Mouse (Mus musculus) 3134 (cell line): ENCODE data around the gene Snx8.

ENCODE experiments used
- DNase-seq: peaks from one replicate; pipeline ENCODE4 v3.0.0-alpha.2; 2011; ENCODE audit warnings: low spot score; ENCODE audit not compliant: insufficient read length; ENCODE audit errors: extremely low read depth

Gene Snx8

DNA sequence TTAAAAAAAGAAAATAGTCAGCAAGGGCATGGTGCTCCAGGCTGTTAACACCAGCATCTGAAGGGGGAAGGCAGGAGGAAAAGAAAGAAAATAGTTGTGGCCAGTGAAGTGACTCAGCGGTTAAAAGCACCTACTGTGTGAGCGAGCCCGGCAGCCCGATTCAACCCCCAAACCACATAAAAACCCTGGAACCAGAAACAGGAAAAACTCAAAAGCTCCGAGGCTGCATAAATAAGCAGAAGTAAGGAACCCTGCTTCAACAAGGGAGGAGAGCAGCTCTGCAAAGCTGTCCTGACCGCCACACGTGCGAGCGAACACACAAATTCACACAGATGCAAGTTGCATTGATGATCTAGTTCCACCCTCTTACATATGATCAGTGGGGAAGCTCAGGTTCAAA lies 39.2 kb downstream of the Snx8 start:
- no peak for DNase-seq

DNA sequence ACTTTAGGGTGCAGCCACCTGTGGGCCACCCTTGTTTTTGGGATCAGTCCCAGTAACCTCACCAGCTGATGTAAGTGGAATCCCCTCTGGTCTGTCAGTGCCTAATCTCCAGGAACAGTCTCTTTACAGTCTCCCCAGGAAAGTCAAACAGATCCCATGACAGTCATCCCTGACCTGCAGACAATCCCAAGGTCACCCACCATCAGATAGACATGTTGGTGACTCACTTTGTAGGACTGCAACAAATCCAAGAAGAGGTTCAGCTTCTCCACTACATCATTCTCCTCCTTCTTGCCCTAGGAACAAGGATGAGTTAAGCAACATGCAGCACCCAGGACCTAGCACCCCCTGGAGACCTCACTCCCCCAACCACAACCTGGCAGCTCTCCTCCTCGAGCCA lies 43.0 kb downstream of the Snx8 start:
- no peak for DNase-seq

DNA sequence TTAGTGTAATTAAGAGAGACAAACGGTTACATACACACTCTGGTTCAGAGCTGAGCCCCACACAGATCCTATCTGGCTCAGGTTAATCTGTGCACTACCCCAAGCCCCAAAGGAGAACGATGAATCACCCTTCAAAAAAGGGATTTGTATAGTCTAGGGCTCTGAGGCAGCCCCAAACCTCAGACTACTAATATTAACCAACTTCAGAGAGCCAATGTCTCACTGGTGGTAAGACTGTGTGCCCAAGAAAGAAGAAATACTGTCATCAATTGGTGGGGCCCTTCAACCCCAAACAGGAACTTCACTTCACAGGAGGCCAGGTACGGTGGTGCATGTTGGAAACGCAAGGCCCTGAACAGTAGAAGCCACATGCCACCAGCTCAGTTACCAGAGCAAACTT lies 43.8 kb downstream of the Snx8 start:
- DNase-seq = no peak

DNA sequence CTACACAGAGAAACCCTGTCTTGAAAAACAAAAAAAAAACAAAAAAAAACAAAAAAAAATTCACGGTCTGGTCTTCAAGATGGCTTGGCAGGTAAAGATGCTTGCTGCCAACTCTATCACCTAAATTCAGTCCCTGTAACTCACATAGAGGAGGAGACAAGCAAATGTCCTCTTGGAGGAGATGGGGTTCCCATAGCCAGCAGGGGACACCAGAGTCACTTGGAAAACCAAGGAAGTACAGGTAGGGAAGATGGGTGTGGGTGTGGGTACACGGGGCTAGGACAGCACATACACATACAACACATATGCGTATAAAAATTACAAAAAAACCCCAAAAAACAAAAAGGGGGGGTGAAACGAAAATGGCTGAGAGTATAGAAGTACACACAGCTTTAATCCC lies 46.2 kb downstream of the Snx8 start:
- DNase-seq = no peak

DNA sequence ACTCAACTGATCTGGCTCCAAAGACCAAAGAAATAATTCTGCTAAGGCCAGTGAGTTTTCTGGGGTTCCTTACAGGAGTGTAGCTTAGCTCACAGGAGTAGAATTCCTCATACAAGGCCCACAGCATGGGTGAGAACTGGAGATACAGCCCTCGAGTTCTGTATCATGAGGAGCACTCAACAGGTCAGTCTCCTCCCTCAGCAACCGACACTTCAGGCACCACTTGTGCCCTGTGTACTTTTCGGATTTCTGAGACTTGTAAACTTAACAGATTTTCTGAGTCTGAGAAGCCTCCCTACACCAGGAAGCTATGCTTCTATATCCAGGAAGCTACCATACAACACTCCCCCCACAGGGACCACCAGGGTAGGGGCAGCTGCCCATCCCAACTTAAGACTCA lies 49.2 kb downstream of the Snx8 start:
- no peak for DNase-seq

DNA sequence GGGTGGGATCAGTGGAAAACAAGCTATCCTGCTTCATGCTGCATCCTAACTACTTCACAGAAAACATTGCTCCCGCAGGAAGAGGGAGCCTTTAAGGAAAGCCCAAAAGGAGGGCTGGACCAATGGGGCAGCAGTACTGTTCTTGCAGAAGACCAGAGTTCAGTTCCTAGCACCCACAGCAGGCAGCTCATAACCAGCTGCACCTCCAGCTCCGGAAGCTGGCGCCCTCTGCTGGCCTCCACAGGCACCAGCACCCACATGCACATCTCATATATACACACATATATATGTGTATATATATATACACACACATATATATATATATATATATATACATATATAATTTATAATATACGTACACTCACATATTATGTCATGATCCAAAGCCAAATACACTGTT lies 50.3 kb downstream of the Snx8 start:
- DNase-seq = no peak

DNA sequence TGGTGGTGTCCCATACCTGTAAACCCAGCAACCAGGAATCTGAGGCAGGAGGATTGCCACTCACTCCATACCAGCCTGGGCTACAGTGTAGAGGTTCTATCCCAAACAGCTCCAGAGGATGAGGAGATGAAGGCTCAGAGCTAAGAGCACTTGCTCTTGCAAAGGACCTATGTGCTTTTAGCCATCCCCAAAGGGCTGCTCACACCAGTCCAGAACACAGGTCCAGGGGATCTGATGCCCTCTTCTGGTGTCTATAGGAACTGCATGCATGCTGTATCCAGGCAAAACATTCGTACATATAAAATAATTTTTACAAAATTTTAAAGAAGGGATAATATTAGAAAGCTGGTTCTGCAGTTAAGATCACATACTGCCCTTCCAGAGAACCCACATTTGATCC lies 52.4 kb downstream of the Snx8 start:
- DNase-seq = no peak

DNA sequence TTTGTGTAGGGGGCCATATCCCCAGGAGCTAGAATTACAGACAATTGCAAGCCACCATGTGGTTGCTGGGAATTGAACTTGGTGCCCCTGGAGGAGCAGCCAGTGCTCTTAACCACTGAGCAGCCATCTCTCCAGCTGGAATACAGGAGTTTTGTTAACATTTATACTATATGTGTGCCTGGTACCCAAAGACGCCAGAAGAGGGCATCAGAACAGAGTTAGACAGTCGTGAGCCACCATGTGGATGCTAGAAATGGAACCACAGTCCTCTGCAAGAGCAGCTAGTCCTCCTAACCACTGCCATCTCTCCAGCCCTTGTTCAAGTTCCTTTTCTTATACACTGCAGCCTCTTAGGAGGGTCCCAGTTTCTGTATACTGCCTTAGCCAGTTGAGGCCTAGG lies 55.4 kb downstream of the Snx8 start:
- peak; percentile 46 for DNase-seq

DNA sequence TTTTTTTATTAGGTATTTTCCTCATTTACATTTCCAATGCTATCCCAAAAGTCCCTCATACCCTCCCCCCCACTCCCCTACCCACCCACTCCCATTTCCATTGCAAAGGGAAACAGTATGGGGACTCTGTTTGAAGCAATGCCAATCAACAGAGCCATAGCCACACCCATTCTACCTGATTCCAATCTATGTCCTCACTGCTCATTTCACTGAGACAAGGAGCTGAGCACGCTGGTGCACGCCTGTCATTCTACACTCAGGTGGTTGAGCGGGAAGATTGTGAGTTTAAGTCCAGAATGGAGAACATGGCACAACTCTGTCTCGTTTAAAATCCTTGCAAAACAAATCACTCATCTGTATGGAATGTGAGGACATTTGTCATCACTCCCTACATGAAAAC lies 56.5 kb downstream of the Snx8 start:
- DNase-seq = no peak

DNA sequence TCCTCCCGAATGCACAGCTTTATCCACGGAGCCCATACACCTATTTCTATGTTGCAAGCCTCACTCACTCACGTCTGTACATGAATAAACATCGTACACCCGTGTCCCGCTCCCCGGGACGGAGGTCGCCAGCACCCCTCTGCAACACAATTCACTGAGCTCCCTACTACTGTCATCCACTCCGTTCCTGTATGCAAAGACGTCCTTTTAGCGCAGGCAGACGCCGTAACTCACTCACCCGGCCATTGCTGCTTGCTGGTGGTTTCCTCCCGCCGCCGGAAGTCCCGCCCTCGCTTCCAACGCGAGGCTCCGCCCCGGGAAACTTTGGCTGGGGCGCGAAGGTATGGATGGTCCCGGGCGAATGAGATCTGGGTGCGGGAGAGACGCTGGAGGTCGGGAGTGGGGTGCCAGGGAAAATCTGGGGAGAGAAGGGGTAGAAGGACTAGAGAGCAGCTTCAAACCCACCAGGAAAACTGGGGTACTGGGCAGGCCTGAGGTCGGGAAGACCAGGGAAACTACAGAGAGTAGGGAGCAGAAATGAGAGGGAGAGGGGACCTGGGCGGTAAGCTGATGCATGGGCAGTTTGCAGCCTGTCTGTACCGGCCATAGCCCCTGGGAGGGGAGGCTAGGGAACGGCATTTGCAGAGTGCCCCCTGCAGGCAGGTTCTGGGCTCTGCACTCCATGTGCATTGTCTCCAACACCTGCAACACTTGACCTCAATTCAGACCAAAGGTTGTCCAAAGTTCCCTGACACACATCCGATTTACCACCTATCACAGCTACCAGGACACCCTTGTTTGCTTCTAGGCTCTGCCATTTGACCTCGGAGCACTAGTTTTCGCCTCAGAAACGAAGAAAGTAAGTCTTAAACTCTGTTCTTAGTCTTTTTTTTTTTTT lies 57.2 kb downstream of the Snx8 start, which contains the start of gene Mrm2:
Gene Mrm2 (minus strand): TSS at position 284 of the 898 bp plus-strand sequence.
- DNase-seq = peak; percentile 88

DNA sequence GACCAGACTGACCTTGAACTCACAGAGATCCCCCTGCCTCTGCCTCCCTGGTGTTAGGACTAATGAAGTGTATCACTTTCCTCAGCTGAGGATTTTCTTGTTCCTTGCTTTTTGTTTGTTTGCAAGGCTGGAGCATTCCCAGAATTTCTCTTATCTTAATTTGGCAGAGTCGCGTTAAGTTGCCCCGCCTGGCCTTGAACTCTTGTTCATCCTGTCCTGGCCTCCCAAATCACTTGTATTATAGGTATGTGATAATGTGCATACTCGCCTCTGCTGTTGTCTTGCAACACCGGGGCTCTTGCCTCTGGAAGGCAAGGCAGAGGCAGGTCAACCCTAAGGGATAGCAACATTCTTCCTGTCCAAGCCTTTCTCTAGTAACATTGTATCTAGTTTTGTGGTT lies 65.0 kb downstream of the Snx8 start:
- no peak for DNase-seq

DNA sequence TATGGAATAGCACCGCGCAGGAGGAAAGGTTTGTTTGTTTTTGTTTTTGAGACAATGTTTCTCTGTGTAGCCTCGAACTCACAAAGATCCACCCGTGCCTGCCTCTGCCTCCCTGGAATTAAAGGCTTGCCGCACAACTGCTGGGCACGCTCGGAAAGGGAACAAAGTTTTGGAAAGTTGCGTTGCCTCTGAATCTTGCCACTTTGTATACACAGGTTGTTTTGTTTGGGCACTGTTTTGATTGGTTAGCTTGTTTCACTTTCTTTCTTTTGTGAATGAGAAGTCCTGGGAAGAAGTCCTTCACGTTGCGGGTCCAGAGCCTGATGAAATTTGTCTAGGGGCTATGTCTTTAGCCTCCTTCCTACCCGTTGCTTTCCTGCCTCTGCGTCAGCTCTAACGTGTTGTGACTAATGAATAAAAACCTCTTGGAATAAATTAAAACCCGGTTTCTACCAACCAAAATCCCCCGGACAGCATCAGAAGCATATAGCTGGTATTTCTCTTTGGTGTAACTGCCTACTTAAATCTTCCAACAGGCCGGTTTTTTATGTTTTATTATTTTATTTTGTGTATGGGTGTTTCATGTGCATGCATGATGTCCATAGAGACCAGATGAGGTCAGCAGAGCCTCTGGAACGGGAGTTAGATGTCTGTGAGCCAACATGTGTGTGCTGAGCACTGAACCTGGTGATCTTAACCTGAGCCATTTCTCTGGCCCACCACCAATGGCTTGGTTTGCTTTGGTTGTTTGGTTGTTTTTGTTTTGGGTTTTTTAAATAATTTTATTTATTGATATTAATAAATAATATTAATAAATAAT lies 67.1 kb downstream of the Snx8 start:
- no peak for DNase-seq

DNA sequence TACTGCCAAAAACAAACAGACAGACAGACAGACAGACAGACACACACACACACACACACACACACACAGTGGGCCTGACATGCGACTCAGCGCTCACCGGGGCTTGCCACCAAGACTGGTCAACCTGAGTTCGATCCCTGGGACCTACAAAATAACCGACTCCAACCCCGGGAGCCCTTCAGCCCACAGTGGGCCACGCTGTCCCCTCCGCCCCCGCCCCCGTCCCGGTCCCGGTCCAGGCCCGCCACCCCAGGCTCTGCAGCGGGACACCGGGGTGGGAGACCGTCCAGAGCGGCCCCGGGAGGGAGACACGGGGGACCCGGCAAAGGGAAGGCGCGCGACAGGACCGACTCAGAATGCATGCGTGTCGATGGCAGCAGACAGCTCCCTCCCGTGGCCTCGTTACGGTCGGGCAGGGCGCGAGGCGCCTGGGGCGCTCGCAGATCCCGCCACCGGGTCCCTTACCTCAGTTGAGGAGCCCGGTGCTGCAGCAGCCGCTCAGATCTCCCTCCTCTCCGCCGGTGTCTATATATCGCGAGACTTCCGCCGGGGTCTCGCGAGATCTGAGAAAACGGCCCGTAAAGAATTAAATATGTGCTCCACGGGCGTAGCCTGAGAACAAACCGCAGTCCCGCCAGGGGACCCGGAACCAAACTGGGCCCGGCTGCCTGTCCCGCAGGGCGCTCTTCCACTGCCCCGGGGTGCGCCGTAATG lies 67.9 kb downstream of the Snx8 start, which contains the start of the genes Mad1l1 and Nudt1:
Gene Mad1l1 (minus strand): TSS at position 511 of the 714 bp plus-strand sequence.
Gene Nudt1 (plus strand): TSS at position 615 of the 714 bp plus-strand sequence.
- DNase-seq = peak; percentile 93

DNA sequence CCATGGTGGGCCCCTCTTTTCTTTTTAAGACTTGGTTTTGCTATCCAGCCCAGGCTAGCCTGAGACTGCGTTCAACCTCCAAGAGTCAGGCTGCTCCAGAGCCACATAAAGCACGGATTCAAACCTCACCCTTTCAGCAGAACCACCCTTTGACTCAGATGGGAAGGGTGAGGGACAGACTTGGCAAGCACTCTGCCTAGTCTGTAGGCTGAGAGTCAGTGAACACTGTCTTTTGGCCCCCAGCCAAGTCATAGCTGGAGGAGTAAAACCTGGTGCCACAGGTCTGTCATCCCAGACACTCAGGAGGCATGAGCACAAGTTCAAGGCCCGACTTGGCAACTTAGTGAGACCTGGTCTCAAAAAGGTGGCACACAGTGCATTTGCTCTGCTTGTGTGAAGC lies 72.3 kb downstream of the Snx8 start:
- no peak for DNase-seq

DNA sequence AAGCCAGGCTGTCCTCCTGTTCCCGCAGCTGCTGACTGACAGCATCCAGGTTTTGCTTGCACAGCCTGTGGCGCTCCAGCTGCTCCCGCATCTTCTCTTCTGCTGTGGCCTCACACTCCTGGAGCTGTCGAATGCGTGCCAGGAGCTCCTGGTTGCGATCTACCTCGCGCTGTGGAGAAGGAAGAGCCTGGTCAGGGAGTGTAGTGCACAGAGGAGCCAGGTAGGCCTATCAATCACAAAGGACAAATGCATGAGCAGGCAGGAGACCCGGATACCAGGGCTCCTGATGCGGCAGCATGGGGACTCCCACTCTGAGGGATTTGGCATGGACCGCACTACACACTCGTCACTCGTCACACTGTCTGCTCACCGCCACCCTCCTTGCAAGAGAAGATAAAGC lies 81.5 kb downstream of the Snx8 start:
- DNase-seq = no peak

DNA sequence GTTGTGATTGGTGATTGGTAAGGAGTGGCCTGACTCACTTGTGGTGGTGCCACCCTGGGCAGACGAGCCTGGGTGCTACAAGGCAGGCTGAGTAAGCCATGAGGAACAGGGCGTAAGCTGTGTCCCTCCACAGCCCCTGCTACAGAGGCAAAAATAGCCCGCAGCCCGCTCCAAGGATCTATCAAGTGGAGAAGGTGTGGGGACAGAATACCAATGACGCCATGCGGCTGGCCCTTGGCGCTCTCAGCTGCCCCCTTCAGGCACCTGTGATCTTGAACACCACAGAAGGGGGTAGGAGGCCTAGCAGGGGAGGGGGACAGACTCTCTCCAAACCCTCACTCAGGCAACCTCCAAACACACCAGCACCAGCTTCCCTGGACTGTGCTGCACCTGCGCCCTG lies 83.0 kb downstream of the Snx8 start:
- no peak for DNase-seq

DNA sequence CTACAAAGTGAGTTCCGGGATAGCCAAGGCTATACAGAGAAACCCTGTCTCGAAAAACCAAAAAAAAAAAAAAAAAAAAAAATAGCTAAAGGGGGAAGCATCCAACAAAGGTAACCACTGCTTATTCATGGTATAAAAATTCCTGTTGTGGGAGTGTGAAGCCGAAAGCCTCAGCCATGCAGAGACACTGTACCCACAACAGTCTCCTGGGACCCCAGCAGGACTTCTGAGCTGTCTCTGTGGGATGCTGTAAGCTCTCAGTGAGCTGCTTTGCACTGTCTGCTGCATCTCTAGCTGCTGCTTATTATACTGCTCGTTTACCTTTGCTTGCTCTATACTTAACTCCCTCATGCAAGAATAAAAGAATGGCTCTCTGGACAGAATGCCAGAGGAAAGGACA lies 90.8 kb downstream of the Snx8 start:
- DNase-seq = peak; percentile 51

DNA sequence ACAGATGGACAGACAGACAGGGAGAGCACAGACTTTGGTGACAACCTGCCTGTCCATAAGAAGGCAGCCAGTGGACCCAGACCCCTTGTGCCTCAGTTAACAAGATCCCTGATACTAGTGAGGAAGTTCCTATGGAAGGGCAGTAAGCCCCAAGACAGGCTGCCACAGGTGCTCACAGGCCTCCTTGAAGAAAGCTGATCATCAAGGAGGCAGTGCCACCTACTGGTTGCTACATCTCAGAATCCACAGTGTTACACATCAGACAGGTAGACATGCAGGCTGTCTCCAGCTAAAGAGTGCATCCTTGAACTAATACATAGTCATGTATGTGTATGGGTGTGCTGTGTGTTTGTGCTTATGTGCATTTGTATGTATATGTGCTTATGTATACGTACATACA lies 96.9 kb downstream of the Snx8 start:
- no peak for DNase-seq
